In the genomic region with DNA sequence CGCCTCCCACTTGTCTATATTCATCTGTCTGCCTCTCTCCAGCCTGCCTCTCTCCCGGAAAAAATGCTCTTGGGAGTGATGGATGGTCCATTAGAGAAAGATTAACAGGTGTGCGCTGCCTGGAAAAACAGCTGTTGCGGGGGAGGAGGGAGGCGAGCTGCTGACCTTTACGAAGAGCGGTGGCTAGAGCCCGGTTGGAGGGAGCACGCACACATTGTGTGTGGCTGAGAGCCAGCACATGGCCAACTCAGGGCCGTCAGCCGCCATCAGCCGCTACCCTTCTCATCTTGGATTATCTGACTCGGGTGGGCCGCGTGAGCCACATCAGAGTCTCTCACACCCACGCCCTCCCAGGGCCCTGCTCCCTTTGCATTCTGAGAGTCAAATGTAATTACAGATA, we compare ENCODE assay signal across 11 mouse cellular contexts.
DNase-seq lines count a peak whose midpoint lies in the region; ATAC-seq and TF ChIP-seq lines count a peak whose summit lies in the region.
"Had no signal": no experiment of that assay in that cellular context is flagged by ENCODE, and none has a peak within 500 bp of the region (broad histone marks: within the 10 kb centered on the region; RNA-seq: fewer than 3 reads in every experiment).

No protein-coding gene starts in this region.

- H3K4me2 ChIP-seq in kidney, embryonic 14.5 days (replicated peaks; ENCODE audit: low read depth, low read length) = no peak overlapping the region
- H3K4me2 ChIP-seq in hindbrain, embryonic 15.5 days = no peak overlapping the region
- no peak overlapping the region for H3K4me2 ChIP-seq in neural tube, embryonic 13.5 days
- H3K4me2 ChIP-seq: heart, embryonic 12.5 days; liver, embryonic 13.5 days had no signal

- intact Hi-C loops in left cerebral cortex, postnatal 10 days (cut with DNase I) = no loop called here

- H3K27ac ChIP-seq in kidney, embryonic 14.5 days (ENCODE audit: low read depth, low read length) = no peak overlapping the region
- H3K27ac ChIP-seq in kidney, adult 2 months (ENCODE audit: insufficient read depth, low read depth, low read length) = no peak overlapping the region
- H3K27ac ChIP-seq in hindbrain, embryonic 15.5 days (replicated peaks) = peak overlapping the region; percentile 50; the same call in 1 of the 2 replicates
- H3K27ac ChIP-seq in neural tube, embryonic 13.5 days (replicated peaks) = peak overlapping the region; percentile 56
- H3K27ac ChIP-seq: liver, embryonic 13.5 days had no signal

- no peaks in the 10 kb centered on the region; the same call in 1 of the 2 replicates for H3K27me3 ChIP-seq in kidney, embryonic 14.5 days (ENCODE audit: control insufficient read depth, insufficient read depth, low read length)
- no peaks in the 10 kb centered on the region for H3K27me3 ChIP-seq in kidney, adult 2 months (replicated peaks; ENCODE audit: control insufficient read depth, insufficient read depth, low read length)
- H3K27me3 ChIP-seq in hindbrain, embryonic 15.5 days = no peaks in the 10 kb centered on the region
- H3K27me3 ChIP-seq in neural tube, embryonic 13.5 days = no peaks in the 10 kb centered on the region

- H3K9ac ChIP-seq in kidney, embryonic 14.5 days (ENCODE audit: low read depth, low read length) = no peak overlapping the region
- H3K9ac ChIP-seq in hindbrain, embryonic 15.5 days = no peak overlapping the region
- no peak overlapping the region for H3K9ac ChIP-seq in neural tube, embryonic 13.5 days
- H3K9ac ChIP-seq: heart, embryonic 12.5 days; liver, embryonic 13.5 days had no signal

- no peaks in the 10 kb centered on the region for H3K4me1 ChIP-seq in kidney, embryonic 14.5 days (ENCODE audit: control insufficient read depth, insufficient read depth, low read length)
- no peaks in the 10 kb centered on the region for H3K4me1 ChIP-seq in kidney, adult 2 months (ENCODE audit: control insufficient read depth, insufficient read depth, low read length)
- H3K4me1 ChIP-seq in hindbrain, embryonic 15.5 days (replicated peaks) = peaks cover 25% of the 10 kb centered on the region
- peaks cover 28% of the 10 kb centered on the region for H3K4me1 ChIP-seq in neural tube, embryonic 13.5 days (replicated peaks)

- no peaks in the 10 kb centered on the region for H3K9me3 ChIP-seq in kidney, embryonic 14.5 days (ENCODE audit: control insufficient read depth, low read length)
- no peaks in the 10 kb centered on the region for H3K9me3 ChIP-seq in hindbrain, embryonic 15.5 days
- H3K9me3 ChIP-seq in neural tube, embryonic 13.5 days = no peaks in the 10 kb centered on the region
- H3K9me3 ChIP-seq: heart, embryonic 12.5 days; liver, embryonic 13.5 days had no signal

- no peak for TF ChIP-seq POLR2A in kidney, adult 2 months (IDR thresholded peaks at IDR 0.05; ENCODE audit: low read depth, low read length)

- H3K4me3 ChIP-seq in kidney, embryonic 14.5 days (ENCODE audit: low read length) = no peak overlapping the region
- no peak overlapping the region for H3K4me3 ChIP-seq in kidney, adult 2 months (ENCODE audit: insufficient read depth, low read depth, low read length)
- no peak overlapping the region for H3K4me3 ChIP-seq in hindbrain, embryonic 15.5 days
- no peak overlapping the region for H3K4me3 ChIP-seq in neural tube, embryonic 13.5 days
- H3K4me3 ChIP-seq: heart, embryonic 12.5 days; liver, embryonic 13.5 days had no signal

- peak; percentile 73 for ATAC-seq in kidney, embryonic 14.5 days (ENCODE audit: low FRiP score, low TSS enrichment)
- ATAC-seq in hindbrain, embryonic 15.5 days (ENCODE audit: low FRiP score, low read depth) = peak; percentile 53; the same call in 1 of the 2 replicates
- ATAC-seq in neural tube, embryonic 13.5 days (ENCODE audit: low read depth) = peak; percentile 64; the same call in 1 of the 2 replicates
- ATAC-seq in monocyte, adult 5-6 weeks (replicated peaks; ENCODE audit: insufficient number of reproducible peaks, low FRiP score, low TSS enrichment, poor library complexity, severe bottlenecking) = no peak

- WGBS in kidney, embryonic 14.5 days = 5% methylated on average over 15 of the region's 16 CpGs
- WGBS in kidney, adult 2 months = 30% methylated on average over 16 of the region's 16 CpGs
- 24% methylated on average over 16 of the region's 16 CpGs for WGBS in hindbrain, embryonic 15.5 days
- WGBS in neural tube, embryonic 13.5 days = 24% methylated on average over 16 of the region's 16 CpGs

- no peak for TF ChIP-seq CTCF in kidney, adult 2 months (conservative IDR thresholded peaks at IDR 0.05; ENCODE audit: insufficient read depth, insufficient read length, low read depth, low read length)

- no peak for DNase-seq in kidney, adult 2 months
- peak; percentile 44 for DNase-seq in adrenal gland, postnatal 36 days
- DNase-seq in urinary bladder, adult 2 months (ENCODE audit: low spot score) = no peak
- no peak for DNase-seq in left cerebral cortex, postnatal 10 days (ENCODE audit: extremely low spot score in 1 of 2, low spot score in 2 of 2)
- DNase-seq: cerebellum, adult 11 months; liver, embryonic 13.5 days had no signal

- H3K36me3 ChIP-seq in kidney, embryonic 14.5 days (ENCODE audit: control insufficient read depth, insufficient read depth, low read length) = no peaks in the 10 kb centered on the region
- no peaks in the 10 kb centered on the region for H3K36me3 ChIP-seq in kidney, adult 2 months (ENCODE audit: control insufficient read depth, insufficient read depth, low read length)
- no peaks in the 10 kb centered on the region for H3K36me3 ChIP-seq in hindbrain, embryonic 15.5 days
- H3K36me3 ChIP-seq in neural tube, embryonic 13.5 days = no peaks in the 10 kb centered on the region
- H3K36me3 ChIP-seq: heart, embryonic 12.5 days; liver, embryonic 13.5 days had no signal

Comparison
In these comparisons a context has a peak if more than half of its experiments do, and no peak if none do; other contexts are left out.
1. H3K27ac ChIP-seq: peak in hindbrain, embryonic 15.5 days (single experiment) and neural tube, embryonic 13.5 days (single experiment); none in kidney, embryonic 14.5 days (single experiment) and kidney, adult 2 months (single experiment).
2. DNase-seq: peak in adrenal gland, postnatal 36 days (2 of 2); none in kidney, adult 2 months (single experiment), urinary bladder, adult 2 months (single experiment) and left cerebral cortex, postnatal 10 days (0 of 2).